Mouse (Mus musculus) cerebellum, postnatal 36 days (tissue): Measurements from ENCODE around the gene Trim15.

Source experiments
- DNase-seq, 2 experiments: peaks; one replicate each; pipeline ENCODE4 v3.0.0; 2021 to 2022; ENCODE audit warnings: mixed read lengths in 2 of 2

Trim15 gene

GRCm38 (mm10) chr17:36869284-36869954 lies 2.4 kb upstream of the Trim15 start, which contains the start of gene Trim10:
Gene Trim10 (plus strand): TSS chr17:36869574.
- no peak for DNase-seq

GRCm38 (mm10) chr17:36868836-36869235 lies 1.8 kb upstream of the Trim15 start:
- DNase-seq, result no peak

GRCm38 (mm10) chr17:36861680-36862079 lies 5.3 kb downstream of the Trim15 start:
- no peak for DNase-seq

GRCm38 (mm10) chr17:36858181-36858580 lies 8.8 kb downstream of the Trim15 start:
- no peak for DNase-seq

- DNase-seq, result no peak
Observed at GRCm38 (mm10) chr17:36856236-36856635, 10.8 kb downstream of the Trim15 start.

GRCm38 (mm10) chr17:36855484-36855883 lies 11.5 kb downstream of the Trim15 start:
- no peak for DNase-seq

GRCm38 (mm10) chr17:36851627-36852026 lies 15.4 kb downstream of the Trim15 start:
- no peak for DNase-seq

- no peak for DNase-seq
Observed at GRCm38 (mm10) chr17:36851200-36851599, 15.8 kb downstream of the Trim15 start.

GRCm38 (mm10) chr17:36849992-36850391 lies 17.0 kb downstream of the Trim15 start:
- no peak for DNase-seq

GRCm38 (mm10) chr17:36848911-36849310 lies 18.1 kb downstream of the Trim15 start:
- no peak for DNase-seq

GRCm38 (mm10) chr17:36844725-36845124 lies 22.3 kb downstream of the Trim15 start:
- no peak for DNase-seq

- no peak for DNase-seq
Observed at GRCm38 (mm10) chr17:36844286-36844719, 22.7 kb downstream of the Trim15 start.

GRCm38 (mm10) chr17:36843696-36844095 lies 23.3 kb downstream of the Trim15 start:
- DNase-seq, result no peak

GRCm38 (mm10) chr17:36840961-36841445 lies 26.0 kb downstream of the Trim15 start:
- no peak for DNase-seq

GRCm38 (mm10) chr17:36839931-36840330 lies 27.1 kb downstream of the Trim15 start:
- no peak for DNase-seq

GRCm38 (mm10) chr17:36839001-36839400 lies 28.0 kb downstream of the Trim15 start:
- no peak for DNase-seq

- DNase-seq, result peak; percentile 96 to 99
Observed at GRCm38 (mm10) chr17:36836874-36837647, 29.9 kb downstream of the Trim15 start, which contains the start of gene Trim26. Gene Trim26 (plus strand): TSS chr17:36837134.

- no peak for DNase-seq
Observed at GRCm38 (mm10) chr17:36836427-36836812, 30.6 kb downstream of the Trim15 start.

GRCm38 (mm10) chr17:36835591-36836426 lies 31.2 kb downstream of the Trim15 start:
- peak; percentile 31 to 43 for DNase-seq

- no peak for DNase-seq
Observed at GRCm38 (mm10) chr17:36832694-36833093, 34.3 kb downstream of the Trim15 start.

- DNase-seq, result no peak
Observed at GRCm38 (mm10) chr17:36830470-36830869, 36.5 kb downstream of the Trim15 start.

- no peak for DNase-seq
Observed at GRCm38 (mm10) chr17:36828488-36828887, 38.5 kb downstream of the Trim15 start.

- peak; percentile 79 to 87 for DNase-seq
Observed at GRCm38 (mm10) chr17:36826002-36826401, 41.0 kb downstream of the Trim15 start.
